Mouse (Mus musculus) ES-E14 (cell line): Measurements from ENCODE around the gene Ss18l2. TPM values are rescaled to one million over a fixed set of nuclear protein-coding genes. Genes with fewer than 3 reads are reported as not detected.
A peak's percentile ranks its signal among the peaks of the same experiment; 100 is the strongest.

Experiments used
- DNase-seq: peaks from one replicate; pipeline ENCODE4 v3.0.0-alpha.2; 2013; ENCODE audit warnings: low read depth, low spot score
- H3K27ac ChIP-seq: 2 replicates; pipeline ENCODE4 v1.5.1; 2012; ENCODE audit warnings: low read depth, mild to moderate bottlenecking, low read length, moderate library complexity, mixed read lengths; ENCODE audit not compliant: poor library complexity, insufficient read depth, severe bottlenecking
- H3K36me3 ChIP-seq: 2 replicates; pipeline ENCODE4 v1.6.1; 2012; ENCODE audit warnings: mild to moderate bottlenecking, low read length, moderate library complexity, mixed read lengths; ENCODE audit not compliant: control insufficient read depth, poor library complexity, insufficient read depth, severe bottlenecking
- H3K4me1 ChIP-seq, 2 experiments: fragments of 150-350 bp in 1 of 2; sonication (generic) in 1 of 2; 2 replicates each; pipeline ENCODE4 v1.6.1; 2012; ENCODE audit warnings: low read length in 2 of 2, mild to moderate bottlenecking in 1 of 2, mixed read lengths in 1 of 2; ENCODE audit not compliant: control insufficient read depth in 2 of 2, insufficient read depth in 2 of 2, poor library complexity in 1 of 2
- H3K4me3 ChIP-seq, 2 experiments: fragments of 150-350 bp in 1 of 2; sonication (generic) in 1 of 2; 2 replicates each; pipeline ENCODE4 v1.5.1; 2012; ENCODE audit warnings: low read length in 2 of 2, low read depth in 1 of 2, mild to moderate bottlenecking in 1 of 2, mixed read lengths in 1 of 2; ENCODE audit not compliant: insufficient read depth in 1 of 2, poor library complexity in 1 of 2, severe bottlenecking in 1 of 2
- H3K9ac ChIP-seq: 2 replicates; pipeline ENCODE4 v1.6.1; 2012; ENCODE audit warnings: low read depth, mild to moderate bottlenecking, low read length, mixed read lengths; ENCODE audit not compliant: poor library complexity, insufficient read depth, severe bottlenecking
- H3K9me3 ChIP-seq: fragments of 150-350 bp; sonication (generic); 2 replicates; pipeline ENCODE4 v1.6.1; 2012; ENCODE audit warnings: low read depth, mild to moderate bottlenecking, low read length; ENCODE audit not compliant: control insufficient read depth, insufficient read depth
- CHD2 ChIP-seq: IDR thresholded peaks from 2 replicates; pipeline ENCODE4 v1.6.1; 2014; ENCODE audit warnings: mild to moderate bottlenecking, low read depth, low read length, inconsistent platforms
- HCFC1 ChIP-seq: IDR thresholded peaks from 2 replicates; pipeline ENCODE4 v1.6.1; 2012; ENCODE audit warnings: low read length, inconsistent platforms, borderline replicate concordance; ENCODE audit not compliant: insufficient read depth
- MAFK ChIP-seq: IDR thresholded peaks from 2 replicates; pipeline ENCODE4 v1.6.1; 2014; ENCODE audit warnings: mild to moderate bottlenecking, low read depth, low read length, inconsistent platforms; ENCODE audit not compliant: insufficient read depth
- ZC3H11A ChIP-seq: IDR thresholded peaks from 2 replicates; pipeline ENCODE4 v1.6.1; 2012; ENCODE audit warnings: low read depth, mild to moderate bottlenecking, inconsistent platforms, low read length, borderline replicate concordance
- ZNF384 ChIP-seq: IDR thresholded peaks from 2 replicates; pipeline ENCODE4 v1.6.1; 2012; ENCODE audit warnings: low read depth, low read length, inconsistent platforms
- in situ Hi-C, 2 experiments: fragments of 600-800 bp; cut with MboI; formaldehyde crosslinking; loops; one replicate each; pipeline ENCODE4 v1.15.1; 2025; ENCODE audit warnings: low sequenced_read_pairs in 2 of 2, inconsistent platforms in 1 of 2; ENCODE audit not compliant: unreplicated experiment in 2 of 2
- total RNA-seq: library from RNA; depleted of rRNA; stranded (reverse); fragments of 300-350 nt; gene quantifications from 2 replicates; pipeline ENCODE4 v1.2.3, GENCODE M21; 2012; rRNA removed

Ss18l2 gene
- total RNA-seq, 1 experiment: 40.8 TPM

GRCm38 (mm10) chr9:121761091-121761665 lies 51.0 kb downstream of the Ss18l2 start:
- Histone ChIP-seq H3K4me1 (peaks cover 0 to 29% of the 10 kb centered on the region in 2 experiments; a peak in 2 of 4 replicates), H3K36me3 (peaks cover 7% of the 10 kb centered on the region), H3K4me3 (peak overlapping the region; percentile 73 to 77; a peak in 3 of 4 replicates), H3K9me3 (no peaks in the 10 kb centered on the region), H3K27ac (no peak overlapping the region), H3K9ac (peak overlapping the region; percentile 84)
- TF ChIP-seq ZC3H11A: no peak
- no peak for TF ChIP-seq CHD2
- TF ChIP-seq MAFK: no peak
- no peak for TF ChIP-seq ZNF384
- no peak for TF ChIP-seq HCFC1
- in situ Hi-C loops: no loop called here
- DNase-seq: no peak

- peaks cover 4% of the 10 kb centered on the region for H3K36me3 ChIP-seq
- peaks cover 0 to 29% of the 10 kb centered on the region in 2 experiments; a peak in 2 of 4 replicates for H3K4me1 ChIP-seq
- no peak for TF ChIP-seq HCFC1
- no peak for TF ChIP-seq MAFK
- TF ChIP-seq ZC3H11A: no peak
- no peak for TF ChIP-seq CHD2
- TF ChIP-seq ZNF384: no peak
- H3K9ac ChIP-seq: no peak overlapping the region
- in situ Hi-C loops: no loop called here
- H3K27ac ChIP-seq: no peak overlapping the region
- no peak for DNase-seq
- no peaks in the 10 kb centered on the region for H3K9me3 ChIP-seq
- no peak overlapping the region for H3K4me3 ChIP-seq
Observed at GRCm38 (mm10) chr9:121761787-121762186, 51.7 kb downstream of the Ss18l2 start.

GRCm38 (mm10) chr9:121762248-121762647 lies 52.1 kb downstream of the Ss18l2 start:
- in situ Hi-C loops: no loop called here
- H3K4me3 ChIP-seq: no peak overlapping the region
- no peak overlapping the region for H3K27ac ChIP-seq
- H3K36me3 ChIP-seq: peaks cover 3% of the 10 kb centered on the region; the same call in 1 of the 2 replicates
- peaks cover 0 to 29% of the 10 kb centered on the region in 2 experiments; a peak in 2 of 4 replicates for H3K4me1 ChIP-seq
- no peak for DNase-seq
- H3K9ac ChIP-seq: no peak overlapping the region
- TF ChIP-seq MAFK: no peak
- TF ChIP-seq CHD2: no peak
- no peak for TF ChIP-seq ZNF384
- no peak for TF ChIP-seq ZC3H11A
- no peak for TF ChIP-seq HCFC1
- H3K9me3 ChIP-seq: no peaks in the 10 kb centered on the region

- TF ChIP-seq ZNF384 (no peak), MAFK (no peak), HCFC1 (no peak), ZC3H11A (no peak), CHD2 (no peak)
- in situ Hi-C loops: no loop called here
- H3K36me3 ChIP-seq: peaks cover 5% of the 10 kb centered on the region; the same call in 1 of the 2 replicates
Observed at GRCm38 (mm10) chr9:121762761-121763160, 52.6 kb downstream of the Ss18l2 start.

More at GRCm38 (mm10) chr9:121762761-121763160, 52.6 kb downstream of the Ss18l2 start:
- no peak overlapping the region for H3K27ac ChIP-seq
- no peak overlapping the region for H3K9ac ChIP-seq
- DNase-seq: no peak
- H3K9me3 ChIP-seq: no peaks in the 10 kb centered on the region
- peak overlapping the region in 1 of 2 experiments; percentile 23; a peak in 1 of 4 replicates for H3K4me3 ChIP-seq
- H3K4me1 ChIP-seq: peaks cover 0 to 27% of the 10 kb centered on the region in 2 experiments; a peak in 2 of 4 replicates

Other genes with a start within 250 kb of the Ss18l2 start
- 0.37 TPM in 1 of 2 replicates, not detected in the other for gene Cck, start 214.6 kb upstream of the Ss18l2 start, total RNA-seq
- gene Lyzl4, start 68.2 kb upstream of the Ss18l2 start, total RNA-seq: 0.58 TPM in 2 replicates
- 0.31 and 0.90 TPM in 2 replicates for gene Vipr1, start 67.6 kb upstream of the Ss18l2 start, total RNA-seq
- 8.4 and 11.2 TPM in 2 replicates for gene Sec22c, start 4.8 kb upstream of the Ss18l2 start, total RNA-seq
- 57.8 and 69.6 TPM in 2 replicates for gene Nktr, start 8.8 kb downstream of the Ss18l2 start, total RNA-seq
- gene Zfp651, start 49.0 kb downstream of the Ss18l2 start, total RNA-seq: 6.7 and 8.0 TPM in 2 replicates
- gene Klhl40, start 67.3 kb downstream of the Ss18l2 start, total RNA-seq: 0.21 and 0.62 TPM in 2 replicates
- gene Hhatl, start 82.2 kb downstream of the Ss18l2 start, total RNA-seq: 0.09 TPM in 1 of 2 replicates, not detected in the other
- gene Ccdc13, start 129.1 kb downstream of the Ss18l2 start, total RNA-seq: 0.58 and 1.5 TPM in 2 replicates
- 63.5 and 81.2 TPM in 2 replicates for gene Higd1a, start 148.0 kb downstream of the Ss18l2 start, total RNA-seq
- 0.22 and 0.26 TPM in 2 replicates for gene Ackr2, start 188.0 kb downstream of the Ss18l2 start, total RNA-seq
- gene Cyp8b1, start 206.0 kb downstream of the Ss18l2 start, total RNA-seq: not detected in 2 replicates
- 0.32 and 0.36 TPM in 2 replicates for gene Fam198a, start 240.7 kb downstream of the Ss18l2 start, total RNA-seq